Mouse (Mus musculus) neural tube, embryonic 11.5 days (tissue): Measurements from ENCODE around the gene Fbxo21. TPM values are rescaled to one million over a fixed set of nuclear protein-coding genes. Genes with fewer than 3 reads are reported as not detected.

Source experiments
- ATAC-seq: fragments of 200-750 bp; cut with Nextera tagmentation; 2 replicates; pipeline ENCODE4 v1.8.0; 2017; ENCODE audit warnings: moderate number of reproducible peaks, mild to moderate bottlenecking, moderate TSS enrichment, moderate library complexity; ENCODE audit not compliant: insufficient read depth, low FRiP score, low TSS enrichment
- DNase-seq: peaks from one replicate; pipeline ENCODE4 v3.0.0-alpha.2; 2015; ENCODE audit warnings: low spot score
- H3K27ac ChIP-seq: fragments of 300-500 bp; sonication (generic); 2 replicates; pipeline ENCODE4 v1.5.1; 2014; ENCODE audit warnings: low read depth, mild to moderate bottlenecking, low read length
- H3K27me3 ChIP-seq: fragments of 300-500 bp; sonication (generic); 2 replicates; pipeline ENCODE4 v1.6.1; 2014; ENCODE audit warnings: mild to moderate bottlenecking, low read length, mixed read lengths; ENCODE audit not compliant: control insufficient read depth, insufficient read depth
- H3K36me3 ChIP-seq: fragments of 300-500 bp; sonication (generic); 2 replicates; pipeline ENCODE4 v1.6.1; 2014; ENCODE audit warnings: mild to moderate bottlenecking, low read length, moderate library complexity, mixed read lengths; ENCODE audit not compliant: control insufficient read depth, insufficient read depth
- H3K4me1 ChIP-seq: fragments of 300-500 bp; sonication (generic); 2 replicates; pipeline ENCODE4 v1.6.1; 2014; ENCODE audit warnings: low read length, mixed read lengths; ENCODE audit not compliant: control insufficient read depth, insufficient read depth
- H3K4me2 ChIP-seq: fragments of 300-500 bp; sonication (generic); 2 replicates; pipeline ENCODE4 v1.6.1; 2014; ENCODE audit warnings: low read depth, mild to moderate bottlenecking, moderate library complexity
- H3K4me3 ChIP-seq: fragments of 300-500 bp; sonication (generic); 2 replicates; pipeline ENCODE4 v1.5.1; 2014; ENCODE audit warnings: low read depth, low read length
- H3K9ac ChIP-seq: fragments of 300-500 bp; sonication (generic); 2 replicates; pipeline ENCODE4 v1.6.1; 2014; ENCODE audit warnings: mild to moderate bottlenecking, low read length
- H3K9me3 ChIP-seq: fragments of 300-500 bp; sonication (generic); 2 replicates; pipeline ENCODE4 v1.6.1; 2016; ENCODE audit warnings: low read length; ENCODE audit not compliant: control insufficient read depth
- WGBS: fragments of 180-500 bp; shearing (Covaris S2); extraction: QIAGEN DNeasy Blood & Tissue Kit; methylation state at CpG from one replicate; pipeline ENCODE4 v1.1.7; 2014; 5-methylcytosine and 5-hydroxymethylcytosine counted together
- polyA plus RNA-seq: library from polyadenylated mRNA; unstranded; fragments of >200 nt; fragmentation: Nextera tagmentation; extraction: Ambion mirVana; gene quantifications from 2 replicates; pipeline ENCODE4 v1.2.1, GENCODE M21; 2014

Gene Fbxo21
- polyA plus RNA-seq, 1 experiment from 2014 or later: 107 TPM

- Histone ChIP-seq H3K27ac (no peak overlapping the region), H3K27me3 (peaks cover 54% of the 10 kb centered on the region), H3K9me3 (no peaks in the 10 kb centered on the region), H3K9ac (no peak overlapping the region), H3K4me1 (peaks cover 23% of the 10 kb centered on the region), H3K36me3 (no peaks in the 10 kb centered on the region), H3K4me3 (peak overlapping the region; percentile 19), H3K4me2 (peak overlapping the region; percentile 40)
- no peak for DNase-seq
- ATAC-seq: no peak
- 7% methylated on average over 10 of the region's 10 CpGs for WGBS
These were observed 52.9 kb downstream of the Fbxo21 start for GRCm38 (mm10) chr5:118029420-118029819.

DNA sequence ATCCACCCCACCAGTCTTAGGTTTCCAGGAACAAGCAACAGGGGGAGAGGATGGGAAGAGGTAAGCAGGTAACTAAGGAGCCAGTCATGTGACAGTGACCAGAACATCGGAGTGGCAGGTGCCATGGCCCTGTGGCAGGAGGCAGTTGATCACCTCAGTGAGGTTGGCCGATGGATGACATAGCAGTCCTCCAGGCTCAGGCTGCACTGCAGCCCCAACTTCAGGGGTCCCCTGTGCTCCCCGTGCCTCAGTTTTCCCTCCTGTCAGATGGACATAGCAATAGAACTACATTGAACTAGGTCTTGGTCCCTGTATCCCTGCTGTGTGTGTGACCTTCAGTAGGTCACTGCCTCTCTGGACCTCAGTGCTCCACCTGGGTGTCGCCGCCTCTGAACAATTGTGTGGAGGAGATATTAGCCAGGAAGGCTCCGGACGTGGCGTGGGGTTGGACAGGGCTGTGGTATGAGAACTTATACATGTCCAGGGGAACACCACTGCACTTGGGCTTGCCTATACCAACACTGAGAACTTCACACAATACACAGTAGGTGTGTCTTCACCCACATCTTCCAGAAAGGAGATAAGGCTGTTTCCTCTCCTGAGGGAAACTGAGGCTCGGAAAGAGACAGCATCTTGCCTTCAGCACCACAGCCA is 53.6 kb downstream of the Fbxo21 start:
- peaks cover 23% of the 10 kb centered on the region for H3K4me1 ChIP-seq
- ATAC-seq: no peak
- no peak for DNase-seq
- H3K4me3 ChIP-seq: no peak overlapping the region
- 90% methylated on average over 9 of the region's 9 CpGs for WGBS
- no peak overlapping the region for H3K9ac ChIP-seq
- no peak overlapping the region for H3K27ac ChIP-seq
- H3K36me3 ChIP-seq: no peaks in the 10 kb centered on the region
- H3K9me3 ChIP-seq: no peaks in the 10 kb centered on the region
- H3K4me2 ChIP-seq: no peak overlapping the region
- peaks cover 54% of the 10 kb centered on the region for H3K27me3 ChIP-seq

DNA sequence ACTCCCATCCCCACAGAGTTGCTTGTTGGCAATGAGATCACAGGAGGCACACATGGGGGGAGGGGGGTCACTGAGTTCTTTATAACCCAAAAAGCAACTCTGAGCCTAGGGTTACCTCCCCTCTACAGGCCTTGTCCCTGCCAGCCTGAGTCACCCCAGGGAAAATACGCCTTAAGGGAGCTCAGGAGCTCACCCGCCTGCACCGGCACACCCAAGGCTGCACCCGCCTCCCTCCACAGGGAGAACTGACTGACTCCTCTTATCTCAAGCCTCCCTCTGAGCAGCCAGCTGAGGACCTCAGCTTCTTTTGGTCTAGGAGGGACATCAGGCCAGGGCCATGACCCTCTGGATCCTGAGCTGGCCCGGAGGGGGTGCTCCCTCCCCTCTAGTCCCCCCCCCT is 54.5 kb downstream of the Fbxo21 start:
- no peak for DNase-seq
- Histone ChIP-seq H3K4me3 (no peak overlapping the region), H3K27ac (no peak overlapping the region), H3K9me3 (no peaks in the 10 kb centered on the region), H3K4me2 (no peak overlapping the region), H3K36me3 (no peaks in the 10 kb centered on the region), H3K4me1 (peaks cover 23% of the 10 kb centered on the region), H3K27me3 (peaks cover 45% of the 10 kb centered on the region), H3K9ac (no peak overlapping the region)
- 64% methylated on average over 5 of the region's 5 CpGs for WGBS
- ATAC-seq: no peak

DNA sequence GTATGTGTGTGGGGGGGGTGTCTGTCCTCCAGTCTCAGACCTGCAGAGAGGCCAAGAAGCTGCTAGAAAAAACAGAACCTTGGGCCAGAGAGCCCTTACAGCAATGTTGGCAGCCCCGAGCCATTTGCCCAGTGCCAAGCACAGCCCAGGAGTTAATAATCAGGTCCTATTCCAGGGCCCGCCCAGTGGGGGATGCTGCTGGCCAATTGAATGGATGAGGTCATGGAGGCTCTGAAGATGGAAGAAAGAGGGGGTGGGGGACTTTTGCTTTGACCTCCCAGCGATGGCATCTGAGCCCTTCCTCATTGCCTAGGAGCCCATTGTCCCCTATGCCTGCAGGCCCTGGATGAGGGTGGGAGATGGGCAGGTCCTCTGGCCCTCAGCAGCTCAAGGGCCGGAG is 55.0 kb downstream of the Fbxo21 start:
- Histone ChIP-seq H3K4me2 (no peak overlapping the region), H3K9ac (no peak overlapping the region), H3K27me3 (peaks cover 40% of the 10 kb centered on the region), H3K36me3 (no peaks in the 10 kb centered on the region), H3K27ac (no peak overlapping the region), H3K4me1 (peaks cover 21% of the 10 kb centered on the region), H3K4me3 (no peak overlapping the region), H3K9me3 (no peaks in the 10 kb centered on the region)
- WGBS: 53% methylated on average over 4 of the region's 4 CpGs
- no peak for DNase-seq
- no peak for ATAC-seq

DNA sequence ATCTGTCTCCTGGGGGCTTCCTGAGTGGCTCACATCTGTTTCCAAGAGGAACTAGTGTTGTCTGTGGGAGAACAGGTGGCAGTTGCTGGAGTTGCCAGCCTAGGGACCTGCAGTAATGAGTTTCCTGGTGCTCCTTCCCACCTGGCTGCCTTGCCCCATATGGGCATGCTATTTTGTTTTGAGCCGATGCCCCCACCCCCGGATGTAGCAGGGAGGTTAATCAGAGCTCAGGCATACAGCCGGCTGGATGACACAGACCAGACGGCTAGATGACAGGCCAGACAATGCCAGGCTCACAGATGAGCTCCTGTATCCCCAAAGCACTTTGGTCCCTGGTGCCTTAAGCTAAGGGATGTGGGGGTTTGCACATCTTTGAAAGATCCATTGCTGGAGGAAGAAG is 56.8 kb downstream of the Fbxo21 start:
- Histone ChIP-seq H3K27me3 (peaks cover 22% of the 10 kb centered on the region), H3K4me2 (no peak overlapping the region), H3K27ac (no peak overlapping the region), H3K9ac (no peak overlapping the region), H3K36me3 (no peaks in the 10 kb centered on the region), H3K9me3 (no peaks in the 10 kb centered on the region), H3K4me3 (no peak overlapping the region), H3K4me1 (peaks cover 15% of the 10 kb centered on the region)
- DNase-seq (no peak), ATAC-seq (no peak)
- 54% methylated on average over 4 of the region's 4 CpGs for WGBS

DNA sequence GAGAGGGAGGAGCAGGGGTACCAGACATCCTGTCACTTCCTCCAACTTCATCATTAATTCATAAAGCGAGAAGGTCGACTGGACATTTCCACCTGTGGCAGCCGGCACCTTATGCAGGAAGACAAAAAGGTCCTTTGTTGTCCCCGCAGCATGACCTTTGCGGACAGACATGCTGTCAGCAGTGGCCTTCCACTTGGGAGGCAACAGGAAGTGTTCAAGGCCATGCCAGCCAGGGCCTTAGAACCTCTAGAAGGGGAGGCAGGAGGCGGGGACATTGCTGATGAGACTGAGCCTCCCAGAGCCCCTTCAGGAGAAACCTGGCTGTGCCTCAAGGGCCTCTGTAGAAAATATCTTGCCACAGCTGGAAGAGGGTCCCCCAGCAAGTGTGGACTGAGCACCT is 57.2 kb downstream of the Fbxo21 start:
- Histone ChIP-seq H3K9ac (no peak overlapping the region), H3K9me3 (no peaks in the 10 kb centered on the region), H3K4me1 (peaks cover 11% of the 10 kb centered on the region; the same call in 1 of the 2 replicates), H3K4me2 (no peak overlapping the region), H3K27me3 (peaks cover 18% of the 10 kb centered on the region), H3K27ac (no peak overlapping the region), H3K36me3 (no peaks in the 10 kb centered on the region), H3K4me3 (no peak overlapping the region)
- DNase-seq: no peak
- WGBS: 70% methylated on average over 6 of the region's 6 CpGs
- no peak for ATAC-seq

DNA sequence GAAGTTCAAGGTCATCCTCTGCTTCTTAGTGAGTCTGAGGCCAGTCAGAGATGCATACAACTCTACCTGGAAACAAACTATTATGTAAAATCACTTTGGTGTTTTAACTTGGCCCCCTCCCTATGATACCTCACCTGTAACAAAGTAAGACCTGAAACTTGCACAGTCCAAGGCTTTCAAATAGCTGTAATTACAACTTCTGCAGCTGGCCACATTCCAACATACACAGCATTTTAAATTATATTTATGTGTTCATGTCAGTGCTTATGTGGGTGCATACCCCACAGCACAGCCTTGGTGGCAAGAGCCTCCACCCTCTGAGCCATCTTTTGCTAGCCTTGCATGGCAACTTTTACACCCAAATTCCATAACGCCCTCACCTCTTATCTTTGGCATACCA is 58.1 kb downstream of the Fbxo21 start:
- no peaks in the 10 kb centered on the region for H3K36me3 ChIP-seq

GRCm38 (mm10) chr5:118035786-118036185 is 59.3 kb downstream of the Fbxo21 start:
- Histone ChIP-seq H3K27me3 (no peaks in the 10 kb centered on the region; the same call in 1 of the 2 replicates), H3K9me3 (no peaks in the 10 kb centered on the region), H3K4me1 (0 out of 2 replicates have a peak, but pooled peaks cover 5% of the 10 kb centered on the region), H3K27ac (no peak overlapping the region), H3K4me2 (no peak overlapping the region), H3K4me3 (no peak overlapping the region), H3K36me3 (no peaks in the 10 kb centered on the region), H3K9ac (no peak overlapping the region)
- 63% methylated on average over 3 of the region's 3 CpGs for WGBS
- DNase-seq: no peak
- ATAC-seq: no peak

More for the DNA sequence above, 58.1 kb downstream of the Fbxo21 start:
- 0 out of 2 replicates have a peak, but pooled peaks cover 5% of the 10 kb centered on the region for H3K4me1 ChIP-seq
- H3K27ac ChIP-seq: no peak overlapping the region
- ATAC-seq (no peak), DNase-seq (no peak)
- no peak overlapping the region for H3K4me3 ChIP-seq
- peaks cover 9% of the 10 kb centered on the region; the same call in 1 of the 2 replicates for H3K27me3 ChIP-seq
- 89% methylated on average over 1 of the region's 1 CpGs for WGBS
- no peaks in the 10 kb centered on the region for H3K9me3 ChIP-seq
- H3K4me2 ChIP-seq: no peak overlapping the region
- no peak overlapping the region for H3K9ac ChIP-seq
